Comparison of ENCODE assay signal across 8 mouse cellular contexts in genomic region chr10:67646659-67647559, GRCm38 (mm10).
DNase-seq lines count a peak whose midpoint lies in the region; ATAC-seq lines count a peak whose summit lies in the region.

No protein-coding gene starts in this region.

- no peak overlapping the region for H3K27ac ChIP-seq in heart, embryonic 12.5 days (ENCODE audit: poor library complexity, severe bottlenecking)
- no peak overlapping the region for H3K27ac ChIP-seq in liver, embryonic 13.5 days
- H3K27ac ChIP-seq in neural tube, embryonic 15.5 days (replicated peaks): no peak overlapping the region

- no peak overlapping the region for H3K9ac ChIP-seq in heart, embryonic 12.5 days
- H3K9ac ChIP-seq in liver, embryonic 13.5 days: no peak overlapping the region
- no peak overlapping the region for H3K9ac ChIP-seq in neural tube, embryonic 15.5 days (replicated peaks)

- H3K36me3 ChIP-seq in heart, embryonic 12.5 days: no peaks in the 10 kb centered on the region
- H3K36me3 ChIP-seq in liver, embryonic 13.5 days: no peaks in the 10 kb centered on the region
- no peaks in the 10 kb centered on the region for H3K36me3 ChIP-seq in neural tube, embryonic 15.5 days

- H3K4me2 ChIP-seq in heart, embryonic 12.5 days: peak overlapping the region; percentile 63
- H3K4me2 ChIP-seq in liver, embryonic 13.5 days: peak overlapping the region; percentile 59
- peak overlapping the region; percentile 56 for H3K4me2 ChIP-seq in neural tube, embryonic 15.5 days

- DNase-seq in heart, postnatal 36 days: no peak
- peak; percentile 52 for DNase-seq in R1 (ENCODE audit: low read depth, low spot score)
- DNase-seq in forelimb bud, embryonic 11.5 days (ENCODE audit: low read depth, low spot score): peak; percentile 31
- DNase-seq in liver, embryonic 13.5 days: peak; percentile 23
- DNase-seq in urinary bladder, postnatal 36 days (ENCODE audit: low spot score in 2 of 2): no peak
- no peak for DNase-seq in adrenal gland, adult (ENCODE audit: inconsistent age in 2 of 2, low spot score in 1 of 2)

- peaks cover 6% of the 10 kb centered on the region for H3K4me1 ChIP-seq in heart, embryonic 12.5 days (replicated peaks)
- H3K4me1 ChIP-seq in liver, embryonic 13.5 days (replicated peaks): peaks cover 18% of the 10 kb centered on the region
- H3K4me1 ChIP-seq in neural tube, embryonic 15.5 days: peaks cover 18% of the 10 kb centered on the region

- intact Hi-C loops in heart, postnatal 36 days (cut with DNase I): loop anchor here (5.0 kb wide), 1 partner anchor 110 kb away; the partner anchor contains the start of gene Egr2

- no peak for ATAC-seq in heart, embryonic 12.5 days (ENCODE audit: insufficient number of reproducible peaks, low FRiP score)
- ATAC-seq in liver, embryonic 13.5 days (ENCODE audit: low read depth): no peak
- peak; percentile 57; the same call in 1 of the 2 replicates for ATAC-seq in neural tube, embryonic 15.5 days (ENCODE audit: low FRiP score)

- no peaks in the 10 kb centered on the region for H3K9me3 ChIP-seq in heart, embryonic 12.5 days (replicated peaks)
- H3K9me3 ChIP-seq in liver, embryonic 13.5 days (replicated peaks): no peaks in the 10 kb centered on the region
- no peaks in the 10 kb centered on the region for H3K9me3 ChIP-seq in neural tube, embryonic 15.5 days (replicated peaks)

- H3K4me3 ChIP-seq in heart, embryonic 12.5 days: peak overlapping the region; percentile 19
- peak overlapping the region; percentile 36 for H3K4me3 ChIP-seq in liver, embryonic 13.5 days (replicated peaks)
- peak overlapping the region; percentile 29 for H3K4me3 ChIP-seq in neural tube, embryonic 15.5 days (replicated peaks)

- 20% methylated on average over 14 of the region's 14 CpGs for WGBS in heart, embryonic 12.5 days
- 15% methylated on average over 14 of the region's 14 CpGs for WGBS in liver, embryonic 13.5 days (ENCODE audit: insufficient replicate concordance)
- 5% methylated on average over 14 of the region's 14 CpGs for WGBS in neural tube, embryonic 15.5 days

- no peaks in the 10 kb centered on the region for H3K27me3 ChIP-seq in heart, embryonic 12.5 days (replicated peaks)
- H3K27me3 ChIP-seq in liver, embryonic 13.5 days: no peaks in the 10 kb centered on the region
- 0 out of 2 replicates have a peak, but pooled peaks cover 2% of the 10 kb centered on the region for H3K27me3 ChIP-seq in neural tube, embryonic 15.5 days (replicated peaks)

Comparison
In these comparisons a context has a peak if more than half of its experiments do, and no peak if none do; other contexts are left out.
1. DNase-seq: peak in R1 (single experiment), forelimb bud, embryonic 11.5 days (single experiment) and liver, embryonic 13.5 days (single experiment); none in heart, postnatal 36 days (0 of 2), urinary bladder, postnatal 36 days (0 of 2) and adrenal gland, adult (0 of 2).
2. Peak in every context shown above with its lines, with median percentiles within 50 percentile points of each other: H3K4me2 ChIP-seq and H3K4me3 ChIP-seq.